Mouse (Mus musculus) cerebellum, postnatal 4 days (tissue): ENCODE results near the gene Dock1.

Source experiments
- DNase-seq, 2 experiments: peaks; one replicate each; pipeline ENCODE4 v3.0.0; 2022; ENCODE audit warnings: low spot score in 2 of 2, mixed read lengths in 1 of 2

The Dock1 gene

GRCm38 (mm10) chr7:135049416-135049815 lies 379.0 kb downstream of the Dock1 start:
- DNase-seq, result no peak

DNA sequence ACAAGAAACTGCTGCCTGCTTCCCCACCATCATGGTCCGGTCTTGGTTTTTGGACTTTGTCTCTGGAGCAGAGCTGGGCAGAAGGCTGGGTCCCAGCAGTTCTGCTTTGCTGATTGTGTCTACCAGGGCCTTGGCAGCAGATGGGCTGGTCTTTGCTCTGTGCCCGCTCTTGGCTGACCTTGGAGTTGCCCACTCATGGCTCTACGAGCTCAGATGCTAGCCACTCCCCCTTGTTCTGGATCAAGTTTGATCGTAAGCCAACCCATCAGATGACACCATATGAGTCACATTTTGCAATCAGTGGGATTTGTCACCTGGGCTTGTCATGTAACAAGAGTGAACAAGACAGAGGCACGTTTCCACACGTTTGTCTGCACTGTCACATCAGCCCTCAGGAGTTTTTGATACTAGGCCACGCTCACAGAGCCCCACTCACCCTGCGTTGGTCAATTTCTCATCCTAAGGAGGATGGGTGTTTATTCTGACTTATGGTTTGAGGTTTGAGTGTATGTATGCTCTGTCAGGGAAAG lies 382.8 kb downstream of the Dock1 start:
- DNase-seq, result no peak

DNA sequence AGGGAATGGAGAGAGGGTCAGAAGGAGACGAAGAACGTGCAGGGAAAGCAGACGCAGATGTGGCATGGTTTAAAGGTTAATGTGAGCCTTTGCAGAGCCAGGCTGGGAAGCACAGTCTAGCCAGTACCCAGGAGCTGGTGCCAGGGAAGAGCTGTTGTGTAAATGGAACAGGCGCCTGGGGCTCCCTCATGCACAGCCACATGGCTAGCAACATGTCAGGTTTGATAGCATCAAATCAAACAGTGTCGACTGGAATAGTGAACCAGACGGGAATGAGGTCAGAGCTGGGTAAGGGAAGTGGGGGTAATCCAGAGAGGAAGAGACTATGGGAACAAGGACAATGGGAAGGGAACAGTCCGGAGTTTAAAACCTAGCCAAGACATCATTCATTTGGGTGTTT lies 384.2 kb downstream of the Dock1 start:
- DNase-seq, result no peak

DNA sequence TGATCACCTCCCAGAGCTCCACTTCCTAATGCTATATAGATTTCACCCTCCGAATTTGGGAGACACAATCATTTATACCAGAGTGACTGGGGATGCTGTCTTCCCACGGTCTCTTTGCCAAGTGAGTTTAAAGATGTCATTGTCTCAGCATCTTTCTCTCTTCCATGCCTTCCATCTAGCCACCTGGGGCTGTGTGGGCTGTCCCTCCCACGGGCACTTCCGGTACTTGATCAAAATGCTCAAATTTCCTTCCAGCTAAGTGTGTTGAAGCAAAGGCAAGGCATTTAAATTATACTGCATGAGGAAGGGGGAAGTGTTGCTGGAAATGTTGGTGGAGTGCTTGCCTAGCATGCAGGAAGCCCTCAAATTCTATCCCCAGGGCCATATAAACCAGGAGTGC lies 388.6 kb downstream of the Dock1 start:
- DNase-seq, result no peak

DNA sequence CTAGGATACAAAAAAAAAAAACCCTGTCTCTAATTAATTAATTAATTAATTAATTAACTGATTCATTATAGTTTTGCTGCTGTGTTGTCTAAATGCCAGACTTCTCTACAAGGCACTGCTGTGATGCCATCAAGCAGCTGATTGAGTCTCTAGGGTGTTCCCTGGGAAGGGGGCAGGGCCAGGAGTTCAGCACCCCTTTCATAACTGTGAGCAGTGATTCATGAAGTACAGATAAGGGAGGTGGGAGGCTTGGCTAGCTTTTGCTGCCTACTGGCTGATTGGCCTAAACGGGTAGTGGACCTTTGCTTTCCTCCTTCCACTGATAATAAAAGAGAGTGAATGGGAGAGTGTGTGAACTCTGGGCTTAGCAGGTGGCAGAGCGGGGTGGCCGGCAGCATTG lies 389.1 kb downstream of the Dock1 start:
- no peak for DNase-seq

GRCm38 (mm10) chr7:135063886-135064285 lies 393.4 kb downstream of the Dock1 start:
- DNase-seq, result no peak

DNA sequence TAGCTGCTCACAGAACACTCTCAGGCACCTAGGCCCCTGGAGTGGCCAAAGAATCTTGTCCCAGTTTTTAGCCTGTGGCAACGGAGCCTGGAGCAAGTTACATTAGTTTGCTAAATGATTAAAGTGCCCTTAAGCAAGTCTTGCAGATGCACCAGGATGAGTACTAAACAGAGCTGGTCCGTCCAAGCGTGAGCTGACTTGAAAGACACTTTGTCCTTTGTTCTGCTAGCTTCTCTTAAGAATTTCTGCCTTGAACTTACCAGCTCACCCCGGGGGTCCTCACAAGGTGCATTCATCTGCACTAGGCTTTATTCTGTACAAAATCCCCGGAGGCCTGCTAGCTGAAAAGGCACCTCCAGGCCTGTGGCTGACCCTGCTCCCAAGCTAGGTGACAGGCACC lies 394.8 kb downstream of the Dock1 start:
- no peak for DNase-seq

DNA sequence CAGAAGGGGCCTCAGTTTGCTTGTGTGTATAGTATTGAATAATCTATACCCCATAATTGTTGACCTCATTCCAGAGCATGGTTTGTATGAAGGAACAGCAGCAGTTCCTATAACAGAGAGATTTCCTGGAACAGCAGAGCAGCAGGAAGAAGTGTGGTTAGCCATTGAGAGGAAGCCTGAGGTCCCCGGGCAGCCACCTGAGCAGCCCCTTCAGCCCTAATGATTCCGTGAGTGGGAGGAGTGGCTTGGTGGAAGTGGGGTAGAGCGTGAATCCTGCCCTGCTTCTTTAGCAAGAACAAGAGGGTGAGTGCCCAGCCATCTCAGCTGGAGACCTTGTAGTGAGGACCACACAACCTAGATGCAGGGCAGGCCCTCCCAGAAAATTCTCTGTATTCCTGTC lies 398.4 kb downstream of the Dock1 start:
- DNase-seq, result no peak

DNA sequence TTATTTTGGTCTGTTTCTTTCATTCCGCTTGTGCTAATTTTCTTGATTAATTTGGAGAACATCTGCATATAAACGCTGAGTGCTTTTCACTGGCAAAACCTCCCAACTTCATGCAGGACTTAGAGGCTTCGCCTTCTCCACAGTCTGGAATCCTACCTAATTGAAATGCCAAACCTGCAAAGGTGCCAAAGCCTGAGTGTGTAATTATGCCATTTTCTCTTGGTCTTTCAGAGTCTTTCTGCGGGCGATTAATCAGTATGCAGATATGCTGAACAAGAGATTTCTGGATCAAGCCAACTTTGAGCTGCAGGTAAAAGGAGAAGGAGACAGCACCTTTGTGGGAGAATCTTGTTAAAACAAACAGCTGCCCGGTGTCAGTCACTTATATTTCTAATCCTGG lies 406.4 kb downstream of the Dock1 start:
- no peak for DNase-seq

GRCm38 (mm10) chr7:135077340-135077739 lies 406.9 kb downstream of the Dock1 start:
- no peak for DNase-seq

DNA sequence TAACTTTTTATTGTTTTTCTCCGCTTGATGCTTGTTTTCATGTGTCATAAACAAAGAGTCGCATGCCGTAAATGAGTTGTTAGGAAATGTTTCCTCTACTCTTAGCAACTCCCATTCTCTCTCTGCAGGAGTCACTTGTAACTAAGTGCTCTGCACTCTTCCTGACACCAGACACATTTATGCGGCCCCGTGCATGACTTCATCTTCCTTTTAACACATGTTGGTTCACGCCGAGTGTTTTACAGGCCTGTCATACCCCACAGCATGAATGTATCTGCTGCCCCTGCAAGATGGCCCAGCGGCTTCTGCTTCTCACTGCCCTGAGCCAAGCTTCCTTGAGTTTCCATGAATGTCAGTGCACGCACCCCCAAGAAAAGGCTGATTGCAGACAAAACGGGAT lies 407.4 kb downstream of the Dock1 start:
- no peak for DNase-seq

GRCm38 (mm10) chr7:135083421-135083820 lies 413.0 kb downstream of the Dock1 start:
- DNase-seq, result peak in 1 of 2 experiments; percentile 66

- DNase-seq, result no peak
Observed at GRCm38 (mm10) chr7:135084069-135084468, 413.6 kb downstream of the Dock1 start.

GRCm38 (mm10) chr7:135086556-135086955 lies 416.1 kb downstream of the Dock1 start:
- DNase-seq, result no peak

- no peak for DNase-seq
Observed at GRCm38 (mm10) chr7:135089626-135090025, 419.2 kb downstream of the Dock1 start.

GRCm38 (mm10) chr7:135093851-135094250 lies 423.4 kb downstream of the Dock1 start:
- DNase-seq, result no peak

GRCm38 (mm10) chr7:135101921-135102320 lies 431.5 kb downstream of the Dock1 start:
- DNase-seq, result no peak

DNA sequence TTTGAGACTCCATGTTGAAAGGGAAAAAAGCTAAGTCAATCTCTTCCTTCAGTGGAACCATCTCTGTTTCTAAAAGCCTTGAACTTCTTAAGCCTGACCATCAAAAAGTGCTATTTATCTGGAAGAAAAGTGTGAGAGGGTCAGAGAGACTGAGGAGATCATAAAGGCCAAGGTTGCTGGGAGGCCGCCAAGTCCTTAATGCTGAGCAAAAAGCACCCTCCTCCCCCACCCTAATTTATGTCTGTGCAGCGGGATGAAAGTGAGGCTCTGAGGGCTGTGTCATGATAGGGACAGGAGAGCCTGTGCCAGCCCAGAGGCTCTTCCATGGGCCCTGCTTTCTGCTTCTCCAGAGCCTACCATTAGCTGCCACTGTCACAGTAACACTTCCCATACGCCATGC lies 436.1 kb downstream of the Dock1 start:
- DNase-seq, result no peak

- no peak for DNase-seq
Observed at GRCm38 (mm10) chr7:135110307-135110706, 439.9 kb downstream of the Dock1 start.

DNA sequence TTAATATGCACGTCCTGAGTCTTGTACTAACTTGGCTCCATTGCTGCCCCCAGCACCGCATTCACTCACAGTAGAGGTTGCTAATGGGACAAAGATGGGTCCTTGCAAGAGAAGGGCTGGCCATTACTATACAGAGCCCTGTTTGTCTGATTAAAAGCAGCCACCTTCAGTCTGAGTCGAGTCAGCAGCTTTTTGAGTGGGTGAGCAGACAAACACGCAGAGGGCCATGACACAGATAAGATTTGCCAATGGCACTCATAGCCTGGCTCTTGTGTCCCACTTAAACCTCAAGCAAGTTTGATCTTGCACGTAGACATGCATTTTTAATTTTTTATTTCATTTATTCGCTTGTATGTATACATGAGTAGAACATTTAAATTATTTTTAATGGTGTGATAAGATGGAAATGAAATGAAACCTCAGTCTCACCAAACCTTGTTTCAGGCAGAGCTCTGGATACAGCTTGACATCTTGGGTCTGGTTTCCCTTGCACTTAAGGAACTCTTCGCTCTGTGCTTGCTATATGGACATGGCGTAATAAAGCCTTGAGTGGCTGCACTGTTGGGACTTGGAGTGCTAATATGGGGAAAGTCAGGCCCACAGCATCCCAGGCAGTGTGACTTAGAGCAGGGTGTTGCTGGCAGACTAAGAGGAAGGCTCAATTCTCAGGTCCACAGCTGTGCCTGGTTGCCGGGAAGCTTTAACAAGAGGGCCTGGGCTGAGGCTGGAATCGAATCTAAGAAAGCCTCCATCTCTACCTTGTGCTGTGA lies 455.0 kb downstream of the Dock1 start:
- no peak for DNase-seq

DNA sequence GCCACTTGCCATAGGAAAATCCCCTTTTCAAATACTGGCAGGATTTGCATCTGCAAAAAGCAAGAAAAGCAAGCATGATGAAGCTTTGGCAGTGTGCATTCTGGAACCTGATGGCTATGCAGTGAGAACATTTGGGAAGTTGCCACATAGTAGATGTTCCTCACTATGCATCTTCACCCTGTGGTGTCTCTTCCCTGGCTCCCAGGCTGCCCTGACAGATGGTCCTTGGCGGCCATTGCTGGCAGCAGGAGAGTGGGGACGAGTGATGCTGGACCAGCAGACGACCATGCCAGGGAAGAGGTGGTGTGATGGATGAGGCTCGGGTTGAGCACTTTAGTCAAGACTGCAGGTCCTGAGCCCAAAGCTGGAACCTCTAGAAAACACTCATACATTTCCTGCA lies 462.0 kb downstream of the Dock1 start:
- peak in 1 of 2 experiments; percentile 32 for DNase-seq

DNA sequence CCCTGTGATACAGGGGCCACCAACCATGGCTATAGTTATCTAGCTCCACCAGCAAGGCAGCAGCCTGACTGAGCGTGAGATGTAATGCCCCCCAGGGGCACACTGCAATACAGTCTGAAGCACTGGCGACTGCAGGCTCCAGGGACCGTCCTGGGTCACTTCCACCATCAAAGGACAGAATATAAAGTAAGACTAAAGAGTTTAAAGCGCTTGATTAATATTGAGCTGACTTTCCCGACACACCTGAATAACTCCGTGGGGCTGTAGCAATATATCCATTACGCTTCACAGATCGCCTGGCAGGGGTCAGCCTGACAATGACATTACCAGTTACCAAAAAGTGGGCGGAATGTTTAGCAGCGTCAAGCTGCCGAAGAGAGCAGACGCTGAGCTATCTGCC lies 464.2 kb downstream of the Dock1 start:
- no peak for DNase-seq

- no peak for DNase-seq
Observed at GRCm38 (mm10) chr7:135139153-135139612, 468.7 kb downstream of the Dock1 start.

DNA sequence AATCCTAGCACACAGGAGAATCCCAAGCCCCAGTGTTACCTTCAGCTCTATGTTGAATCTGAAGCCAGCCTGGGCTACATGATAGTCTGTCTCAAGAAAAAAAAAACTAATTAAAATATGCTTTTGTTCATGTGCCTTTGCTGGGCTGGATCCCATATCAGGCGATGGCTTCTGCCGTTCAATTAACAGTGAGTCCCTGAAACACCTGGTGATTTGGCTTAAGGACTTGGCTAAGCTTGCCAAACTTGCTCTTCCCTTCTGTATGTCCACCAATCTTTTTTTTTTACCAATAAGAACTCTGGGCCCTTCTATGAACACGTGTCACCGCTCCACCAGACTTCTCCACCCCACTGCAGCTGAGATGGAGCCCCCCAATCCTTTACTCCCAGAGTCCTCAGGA lies 474.3 kb downstream of the Dock1 start:
- DNase-seq, result no peak
